Mouse (Mus musculus): ENCODE results near the gene E030025P04Rik. TPM values are rescaled to one million over a fixed set of nuclear protein-coding genes. Genes with fewer than 3 reads are reported as not detected.

Gene E030025P04Rik
- polyA plus RNA-seq, 1 experiment from 2014 or later, result not detected

GRCm38 (mm10) chr11:109178788-109179518, 34.8 kb upstream of the E030025P04Rik start:
- Histone ChIP-seq H3K9ac (replicated peaks) (no peak overlapping the region), H3K4me1 (ENCODE audit: insufficient read depth) (no peaks in the 10 kb centered on the region), H3K4me2 (ENCODE audit: low read depth, low read length) (no peak overlapping the region), H3K27me3 (ENCODE audit: insufficient read depth, low read length) (no peaks in the 10 kb centered on the region), H3K4me3 (ENCODE audit: low read depth, low read length) (no peak overlapping the region), H3K36me3 (replicated peaks; ENCODE audit: insufficient read depth, low read length) (no peaks in the 10 kb centered on the region), H3K27ac (ENCODE audit: low read depth) (no peak overlapping the region), H3K9me3 (ENCODE audit: low read length) (no peaks in the 10 kb centered on the region)
- ATAC-seq, result no peak
- no peak for DNase-seq
- WGBS (ENCODE audit: insufficient replicate concordance), result 54% methylated on average over 8 of the region's 8 CpGs
- TF ChIP-seq EP300 (IDR thresholded peaks at IDR 0.05; ENCODE audit: low read depth) (no peak), CTCF (IDR thresholded peaks at IDR 0.05; ENCODE audit: low read depth) (peak; percentile 49)

GRCm38 (mm10) chr11:109175376-109175969, 31.3 kb upstream of the E030025P04Rik start:
- H3K9ac ChIP-seq (replicated peaks), result no peak overlapping the region
- H3K9me3 ChIP-seq (ENCODE audit: low read length), result peaks cover 5% of the 10 kb centered on the region; the same call in 1 of the 2 replicates
- 76% methylated on average over 8 of the region's 8 CpGs for WGBS (ENCODE audit: insufficient replicate concordance)
- TF ChIP-seq EP300 (IDR thresholded peaks at IDR 0.05; ENCODE audit: low read depth) (no peak), CTCF (IDR thresholded peaks at IDR 0.05; ENCODE audit: low read depth) (no peak)
- no peaks in the 10 kb centered on the region for H3K4me1 ChIP-seq (ENCODE audit: insufficient read depth)
- no peak overlapping the region for H3K4me3 ChIP-seq (ENCODE audit: low read depth, low read length)
- no peak overlapping the region for H3K4me2 ChIP-seq (ENCODE audit: low read depth, low read length)
- H3K27me3 ChIP-seq (ENCODE audit: insufficient read depth, low read length), result no peaks in the 10 kb centered on the region
- H3K27ac ChIP-seq (ENCODE audit: low read depth), result no peak overlapping the region
- H3K36me3 ChIP-seq (replicated peaks; ENCODE audit: insufficient read depth, low read length), result no peaks in the 10 kb centered on the region
- ATAC-seq (no peak), DNase-seq (no peak)

GRCm38 (mm10) chr11:109172224-109172623, 28.1 kb upstream of the E030025P04Rik start:
- no peak for TF ChIP-seq EP300 (IDR thresholded peaks at IDR 0.05; ENCODE audit: low read depth)
- TF ChIP-seq CTCF (IDR thresholded peaks at IDR 0.05; ENCODE audit: low read depth), result no peak; the same call in 1 of the 2 replicates
- H3K4me3 ChIP-seq (ENCODE audit: low read depth, low read length), result no peak overlapping the region
- no peak overlapping the region for H3K9ac ChIP-seq (replicated peaks)
- H3K27me3 ChIP-seq (ENCODE audit: insufficient read depth, low read length), result no peaks in the 10 kb centered on the region
- ATAC-seq (no peak), DNase-seq (no peak)
- H3K4me1 ChIP-seq (ENCODE audit: insufficient read depth), result no peaks in the 10 kb centered on the region
- H3K36me3 ChIP-seq (replicated peaks; ENCODE audit: insufficient read depth, low read length), result no peaks in the 10 kb centered on the region
- no peak overlapping the region for H3K27ac ChIP-seq (ENCODE audit: low read depth)
- 88% methylated on average over 1 of the region's 1 CpGs for WGBS (ENCODE audit: insufficient replicate concordance)
- peaks cover 5% of the 10 kb centered on the region; the same call in 1 of the 2 replicates for H3K9me3 ChIP-seq (ENCODE audit: low read length)
- no peak overlapping the region for H3K4me2 ChIP-seq (ENCODE audit: low read depth, low read length)

GRCm38 (mm10) chr11:109170771-109171170, 26.6 kb upstream of the E030025P04Rik start:
- DNase-seq (no peak), ATAC-seq (no peak)
- Histone ChIP-seq H3K9ac (replicated peaks) (no peak overlapping the region), H3K27me3 (ENCODE audit: insufficient read depth, low read length) (no peaks in the 10 kb centered on the region), H3K36me3 (replicated peaks; ENCODE audit: insufficient read depth, low read length) (no peaks in the 10 kb centered on the region), H3K4me2 (ENCODE audit: low read depth, low read length) (no peak overlapping the region), H3K27ac (ENCODE audit: low read depth) (no peak overlapping the region), H3K4me1 (ENCODE audit: insufficient read depth) (no peaks in the 10 kb centered on the region), H3K4me3 (ENCODE audit: low read depth, low read length) (no peak overlapping the region), H3K9me3 (ENCODE audit: low read length) (peaks cover 5% of the 10 kb centered on the region; the same call in 1 of the 2 replicates)
- WGBS (ENCODE audit: insufficient replicate concordance), result 85% methylated on average over 6 of the region's 6 CpGs
- TF ChIP-seq EP300 (IDR thresholded peaks at IDR 0.05; ENCODE audit: low read depth) (no peak), CTCF (IDR thresholded peaks at IDR 0.05; ENCODE audit: low read depth) (no peak)

GRCm38 (mm10) chr11:109157694-109158093, 13.5 kb upstream of the E030025P04Rik start:
- no peak overlapping the region for H3K27ac ChIP-seq (ENCODE audit: low read depth)
- H3K4me2 ChIP-seq (ENCODE audit: low read depth, low read length), result no peak overlapping the region
- H3K27me3 ChIP-seq (ENCODE audit: insufficient read depth, low read length), result no peaks in the 10 kb centered on the region
- 73% methylated on average over 4 of the region's 5 CpGs for whole genome bisulfite sequencing (ENCODE audit: insufficient replicate concordance)
- TF ChIP-seq CTCF (IDR thresholded peaks at IDR 0.05; ENCODE audit: low read depth), result no peak
- TF ChIP-seq EP300 (IDR thresholded peaks at IDR 0.05; ENCODE audit: low read depth), result no peak
- H3K9ac ChIP-seq (replicated peaks), result no peak overlapping the region
- no peaks in the 10 kb centered on the region for H3K36me3 ChIP-seq (replicated peaks; ENCODE audit: insufficient read depth, low read length)
- H3K4me1 ChIP-seq (ENCODE audit: insufficient read depth), result no peaks in the 10 kb centered on the region
- no peaks in the 10 kb centered on the region for H3K9me3 ChIP-seq (ENCODE audit: low read length)
- H3K4me3 ChIP-seq (ENCODE audit: low read depth, low read length), result no peak overlapping the region
- no peak for DNase-seq
- no peak for ATAC-seq

GRCm38 (mm10) chr11:109144890-109145341, 747 bp upstream of the E030025P04Rik start:
- Histone ChIP-seq H3K36me3 (replicated peaks; ENCODE audit: insufficient read depth, low read length) (no peaks in the 10 kb centered on the region), H3K4me1 (ENCODE audit: insufficient read depth) (no peaks in the 10 kb centered on the region), H3K4me2 (ENCODE audit: low read depth, low read length) (no peak overlapping the region), H3K9me3 (ENCODE audit: low read length) (no peaks in the 10 kb centered on the region), H3K4me3 (ENCODE audit: low read depth, low read length) (no peak overlapping the region), H3K27ac (ENCODE audit: low read depth) (no peak overlapping the region), H3K9ac (replicated peaks) (no peak overlapping the region), H3K27me3 (ENCODE audit: insufficient read depth, low read length) (no peaks in the 10 kb centered on the region)
- no peak for TF ChIP-seq CTCF (IDR thresholded peaks at IDR 0.05; ENCODE audit: low read depth)
- TF ChIP-seq EP300 (IDR thresholded peaks at IDR 0.05; ENCODE audit: low read depth), result no peak
- 49% methylated on average over 7 of the region's 7 CpGs for WGBS (ENCODE audit: insufficient replicate concordance)
- no peak for DNase-seq
- no peak for ATAC-seq

Data from liver, postnatal 0 days (tissue).